Mouse (Mus musculus): ENCODE results near the gene Olig1.
A peak's percentile ranks its signal among the peaks of the same experiment; 100 is the strongest.
"Not testable (repeated sequence)": the region's sequence is repeated elsewhere in the genome, so short reads cannot be mapped to it uniquely, and the experiment has no call there.

Olig1 gene

GRCm38 (mm10) chr16:91246292-91246691 lies 23.3 kb upstream of the Olig1 start:
- DNase-seq (ENCODE audit: low spot score): no peak

GRCm38 (mm10) chr16:91255419-91256164 lies 14.0 kb upstream of the Olig1 start:
- not testable (repeated sequence) for DNase-seq (ENCODE audit: low spot score)

- no peak for DNase-seq (ENCODE audit: low spot score)
These were observed 10.6 kb upstream of the Olig1 start for GRCm38 (mm10) chr16:91258956-91259355.

GRCm38 (mm10) chr16:91260861-91261260 lies 8.7 kb upstream of the Olig1 start:
- DNase-seq (ENCODE audit: low spot score): no peak

- no peak for DNase-seq (ENCODE audit: low spot score)
These were observed 6.9 kb upstream of the Olig1 start for GRCm38 (mm10) chr16:91262467-91263220.

- no peak for DNase-seq (ENCODE audit: low spot score)
These were observed 3.6 kb upstream of the Olig1 start for GRCm38 (mm10) chr16:91265972-91266371.

GRCm38 (mm10) chr16:91268724-91269452 lies 684 bp upstream of the Olig1 start:
- no peak for DNase-seq (ENCODE audit: low spot score)

- DNase-seq (ENCODE audit: low spot score): peak; percentile 5
These were observed 820 bp downstream of the Olig1 start for GRCm38 (mm10) chr16:91270212-91270971.

GRCm38 (mm10) chr16:91270982-91271549 lies 1.5 kb downstream of the Olig1 start:
- no peak for DNase-seq (ENCODE audit: low spot score)

- no peak for DNase-seq (ENCODE audit: low spot score)
These were observed 2.1 kb downstream of the Olig1 start for GRCm38 (mm10) chr16:91271634-91272033.

- no peak for DNase-seq (ENCODE audit: low spot score)
These were observed 10.9 kb downstream of the Olig1 start for GRCm38 (mm10) chr16:91280516-91280915.

- no peak for DNase-seq (ENCODE audit: low spot score)
These were observed 22.5 kb downstream of the Olig1 start for GRCm38 (mm10) chr16:91292080-91292479.

GRCm38 (mm10) chr16:91292719-91293333 lies 23.3 kb downstream of the Olig1 start:
- DNase-seq (ENCODE audit: low spot score): no peak

GRCm38 (mm10) chr16:91297726-91298125 lies 28.2 kb downstream of the Olig1 start:
- no peak for DNase-seq (ENCODE audit: low spot score)

- DNase-seq (ENCODE audit: low spot score): no peak
These were observed 29.8 kb downstream of the Olig1 start for GRCm38 (mm10) chr16:91299412-91299811.

- no peak for DNase-seq (ENCODE audit: low spot score)
These were observed 31.3 kb downstream of the Olig1 start for GRCm38 (mm10) chr16:91300641-91301441.

GRCm38 (mm10) chr16:91301454-91301853 lies 31.9 kb downstream of the Olig1 start:
- DNase-seq (ENCODE audit: low spot score): no peak

- peak; percentile 7 for DNase-seq (ENCODE audit: low spot score)
These were observed 34.5 kb downstream of the Olig1 start for GRCm38 (mm10) chr16:91303776-91304709.

- no peak for DNase-seq (ENCODE audit: low spot score)
These were observed 36.0 kb downstream of the Olig1 start for GRCm38 (mm10) chr16:91305512-91306111.

Measured in ovary, postnatal 36 days (tissue).